Mouse (Mus musculus): Measurements from ENCODE around the gene Ifih1. TPM values are rescaled to one million over a fixed set of nuclear protein-coding genes. Genes with fewer than 3 reads are reported as not detected.

Ifih1 gene
- polyA plus RNA-seq, 1 experiment from 2014 or later, result 1.3 TPM

DNA sequence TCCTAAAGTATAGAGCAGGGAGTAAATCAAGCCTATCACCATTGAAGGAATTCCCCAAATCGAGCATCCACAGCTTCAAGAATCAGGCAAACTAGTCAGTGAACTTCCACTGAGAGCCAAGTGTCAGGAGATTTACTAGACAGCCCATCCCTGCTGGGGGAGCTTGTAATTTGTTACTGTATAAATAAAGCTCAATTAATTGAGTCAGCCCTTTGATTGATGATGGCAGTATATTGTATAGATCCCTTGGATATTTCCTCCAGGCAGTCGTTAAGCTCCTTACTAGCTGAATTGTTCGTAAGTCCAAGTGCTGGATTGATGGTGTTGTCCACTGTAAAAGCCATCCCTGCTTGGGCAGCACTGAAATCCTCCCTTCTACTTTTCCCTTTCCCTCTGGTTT, 23.8 kb upstream of the Ifih1 start:
- H3K27me3 ChIP-seq (ENCODE audit: control insufficient read depth, insufficient read depth, low read length), result no peaks in the 10 kb centered on the region
- 0 out of 2 replicates have a peak, but pooled peaks cover 4% of the 10 kb centered on the region for H3K36me3 ChIP-seq (ENCODE audit: control insufficient read depth, insufficient read depth, low read length)
- no peak overlapping the region for H3K27ac ChIP-seq (replicated peaks in 1 of 2; ENCODE audit: control insufficient read depth in 1 of 2, insufficient read depth in 1 of 2, low read depth in 2 of 2, low read length in 2 of 2)
- no peak overlapping the region for H3K4me2 ChIP-seq (ENCODE audit: low read length)
- ATAC-seq (ENCODE audit: insufficient number of reproducible peaks, insufficient read depth, low FRiP score, low read depth), result no peak
- WGBS, result 86% methylated on average over 3 of the region's 3 CpGs
- H3K9me3 ChIP-seq (ENCODE audit: control insufficient read depth, low read length), result no peaks in the 10 kb centered on the region
- H3K4me1 ChIP-seq (ENCODE audit: control insufficient read depth in 2 of 2, insufficient read depth in 2 of 2, low read length in 2 of 2), result 0 out of 4 replicates have a peak, but pooled peaks cover 0 to 2% of the 10 kb centered on the region in 2 experiments
- H3K9ac ChIP-seq (ENCODE audit: low read length), result no peak overlapping the region
- H3K4me3 ChIP-seq (ENCODE audit: control insufficient read depth in 1 of 2, insufficient read depth in 1 of 2, low read depth in 1 of 2, low read length in 2 of 2), result no peak overlapping the region

- 0 out of 2 replicates have a peak, but pooled peaks cover 4% of the 10 kb centered on the region for H3K36me3 ChIP-seq (ENCODE audit: control insufficient read depth, insufficient read depth, low read length)
- no peak overlapping the region for H3K27ac ChIP-seq (replicated peaks in 1 of 2; ENCODE audit: control insufficient read depth in 1 of 2, insufficient read depth in 1 of 2, low read depth in 2 of 2, low read length in 2 of 2)
- 45% methylated on average over 1 of the region's 1 CpGs for WGBS
- ATAC-seq (ENCODE audit: insufficient number of reproducible peaks, insufficient read depth, low FRiP score, low read depth), result no peak
- H3K27me3 ChIP-seq (ENCODE audit: control insufficient read depth, insufficient read depth, low read length), result no peaks in the 10 kb centered on the region
- H3K4me2 ChIP-seq (ENCODE audit: low read length), result peak overlapping the region; percentile 81
- no peak overlapping the region for H3K4me3 ChIP-seq (ENCODE audit: control insufficient read depth in 1 of 2, insufficient read depth in 1 of 2, low read depth in 1 of 2, low read length in 2 of 2)
- 0 out of 4 replicates have a peak, but pooled peaks cover 0 to 2% of the 10 kb centered on the region in 2 experiments for H3K4me1 ChIP-seq (ENCODE audit: control insufficient read depth in 2 of 2, insufficient read depth in 2 of 2, low read length in 2 of 2)
- H3K9me3 ChIP-seq (ENCODE audit: control insufficient read depth, low read length), result no peaks in the 10 kb centered on the region
- H3K9ac ChIP-seq (ENCODE audit: low read length), result no peak overlapping the region
Observed at GRCm38 (mm10) chr2:62665536-62665935, 19.5 kb upstream of the Ifih1 start.

DNA sequence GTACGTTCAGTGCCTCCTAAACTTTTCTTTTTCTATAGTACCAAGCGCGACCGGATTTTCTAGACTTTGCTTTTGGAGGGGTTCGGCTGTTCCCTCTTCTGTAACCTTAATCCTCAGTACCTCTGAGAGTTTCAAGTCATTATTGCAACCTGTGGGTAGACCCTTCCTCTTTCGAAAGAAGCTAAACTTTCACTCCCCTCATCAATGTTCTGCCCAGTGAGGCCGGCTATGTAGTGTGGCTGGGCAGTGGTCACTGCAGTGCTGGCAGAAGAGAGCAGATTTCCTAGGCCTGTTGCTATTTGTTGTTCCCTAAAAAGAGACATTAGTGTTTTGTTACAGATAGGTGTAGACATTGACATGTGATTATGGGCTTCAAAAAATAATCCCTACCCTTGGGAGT, 18.8 kb upstream of the Ifih1 start:
- Histone ChIP-seq H3K36me3 (ENCODE audit: control insufficient read depth, insufficient read depth, low read length) (no peaks in the 10 kb centered on the region), H3K4me2 (ENCODE audit: low read length) (peak overlapping the region; percentile 81), H3K27me3 (ENCODE audit: control insufficient read depth, insufficient read depth, low read length) (no peaks in the 10 kb centered on the region), H3K4me3 (ENCODE audit: control insufficient read depth in 1 of 2, insufficient read depth in 1 of 2, low read depth in 1 of 2, low read length in 2 of 2) (peak overlapping the region; percentile 31 to 68), H3K4me1 (ENCODE audit: control insufficient read depth in 2 of 2, insufficient read depth in 2 of 2, low read length in 2 of 2) (0 out of 4 replicates have a peak, but pooled peaks cover 0 to 2% of the 10 kb centered on the region in 2 experiments), H3K27ac (replicated peaks in 1 of 2; ENCODE audit: control insufficient read depth in 1 of 2, insufficient read depth in 1 of 2, low read depth in 2 of 2, low read length in 2 of 2) (0 out of 4 replicates have a peak overlapping the region, but pooled peaks of 1 of the 2 experiments have one; percentile 27), H3K9me3 (ENCODE audit: control insufficient read depth, low read length) (no peaks in the 10 kb centered on the region), H3K9ac (ENCODE audit: low read length) (peak overlapping the region; percentile 75)
- no peak for ATAC-seq (ENCODE audit: insufficient number of reproducible peaks, insufficient read depth, low FRiP score, low read depth)
- WGBS, result 56% methylated on average over 7 of the region's 7 CpGs

- 0 out of 4 replicates have a peak, but pooled peaks cover 0 to 2% of the 10 kb centered on the region in 2 experiments for H3K4me1 ChIP-seq (ENCODE audit: control insufficient read depth in 2 of 2, insufficient read depth in 2 of 2, low read length in 2 of 2)
- under 1% methylated on average over 43 of the region's 43 CpGs for WGBS
- no peaks in the 10 kb centered on the region for H3K36me3 ChIP-seq (ENCODE audit: control insufficient read depth, insufficient read depth, low read length)
- no peaks in the 10 kb centered on the region for H3K27me3 ChIP-seq (ENCODE audit: control insufficient read depth, insufficient read depth, low read length)
- H3K9ac ChIP-seq (ENCODE audit: low read length), result peak within 1 kb of the TSS; percentile 75
- peak within 1 kb of the TSS; percentile 81 for H3K4me2 ChIP-seq (ENCODE audit: low read length)
- no peaks in the 10 kb centered on the region for H3K9me3 ChIP-seq (ENCODE audit: control insufficient read depth, low read length)
- H3K4me3 ChIP-seq (ENCODE audit: control insufficient read depth in 1 of 2, insufficient read depth in 1 of 2, low read depth in 1 of 2, low read length in 2 of 2), result peak within 1 kb of the TSS; percentile 68 to 93
- peak; percentile 90 for ATAC-seq (ENCODE audit: insufficient number of reproducible peaks, insufficient read depth, low FRiP score, low read depth)
- 0 out of 4 replicates have a peak within 1 kb of the TSS, but pooled peaks of 1 of the 2 experiments have one; percentile 27 for H3K27ac ChIP-seq (replicated peaks in 1 of 2; ENCODE audit: control insufficient read depth in 1 of 2, insufficient read depth in 1 of 2, low read depth in 2 of 2, low read length in 2 of 2)
Observed at GRCm38 (mm10) chr2:62664135-62664670, 18.1 kb upstream of the Ifih1 start, which contains the start of gene Gca. Gca (plus strand) TSS chr2:62664285.

DNA sequence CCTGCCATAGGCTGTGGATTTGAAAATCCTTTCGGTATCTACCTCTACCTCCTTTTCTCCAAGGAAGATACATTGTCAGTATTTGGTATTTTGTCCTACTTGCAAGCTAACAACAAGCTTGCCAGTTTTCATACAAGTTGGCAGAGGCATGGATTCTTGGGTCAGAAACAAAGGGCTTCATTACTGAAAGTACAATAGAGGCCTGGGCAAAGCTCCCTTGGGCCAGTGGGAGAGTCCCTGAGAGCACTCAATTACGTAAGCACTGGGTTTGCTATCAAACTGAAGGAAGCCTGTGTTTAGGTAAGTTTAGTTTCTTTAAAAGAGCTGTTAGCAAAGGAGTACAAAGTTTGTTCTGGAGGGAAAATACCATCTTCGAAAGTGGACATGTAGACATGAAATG, 16.5 kb upstream of the Ifih1 start:
- 88% methylated on average over 3 of the region's 3 CpGs for WGBS

DNA sequence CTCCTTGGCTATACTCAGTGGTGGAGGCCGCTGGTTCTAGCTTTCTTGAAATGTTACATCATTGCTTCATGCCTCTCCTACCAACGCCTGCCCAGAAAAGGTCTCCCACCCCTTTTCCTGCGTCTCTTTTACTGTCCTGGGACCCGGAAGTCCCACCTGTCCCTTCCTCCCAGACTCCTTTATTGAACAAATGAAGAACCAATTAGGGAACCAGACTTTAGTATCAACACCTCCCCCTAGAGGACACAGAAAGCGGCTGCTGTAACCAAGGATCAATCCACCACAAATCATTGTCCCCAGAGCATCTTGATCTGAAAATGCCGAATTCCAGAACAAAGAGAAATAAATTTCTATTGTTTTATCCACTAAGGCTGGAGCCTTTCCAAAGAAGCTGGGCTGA, 14.5 kb upstream of the Ifih1 start:
- ATAC-seq (ENCODE audit: insufficient number of reproducible peaks, insufficient read depth, low FRiP score, low read depth), result no peak
- Histone ChIP-seq H3K4me3 (ENCODE audit: control insufficient read depth in 1 of 2, insufficient read depth in 1 of 2, low read depth in 1 of 2, low read length in 2 of 2) (no peak overlapping the region), H3K4me1 (ENCODE audit: control insufficient read depth in 2 of 2, insufficient read depth in 2 of 2, low read length in 2 of 2) (0 out of 4 replicates have a peak, but pooled peaks cover 0 to 1% of the 10 kb centered on the region in 2 experiments), H3K9me3 (ENCODE audit: control insufficient read depth, low read length) (no peaks in the 10 kb centered on the region), H3K4me2 (ENCODE audit: low read length) (no peak overlapping the region), H3K27me3 (ENCODE audit: control insufficient read depth, insufficient read depth, low read length) (no peaks in the 10 kb centered on the region), H3K36me3 (ENCODE audit: control insufficient read depth, insufficient read depth, low read length) (no peaks in the 10 kb centered on the region), H3K9ac (ENCODE audit: low read length) (no peak overlapping the region), H3K27ac (replicated peaks in 1 of 2; ENCODE audit: control insufficient read depth in 1 of 2, insufficient read depth in 1 of 2, low read depth in 2 of 2, low read length in 2 of 2) (no peak overlapping the region)
- 58% methylated on average over 6 of the region's 6 CpGs for WGBS

More for the DNA sequence above, 16.5 kb upstream of the Ifih1 start:
- no peak for ATAC-seq (ENCODE audit: insufficient number of reproducible peaks, insufficient read depth, low FRiP score, low read depth)
- Histone ChIP-seq H3K4me2 (ENCODE audit: low read length) (no peak overlapping the region), H3K9ac (ENCODE audit: low read length) (no peak overlapping the region), H3K36me3 (ENCODE audit: control insufficient read depth, insufficient read depth, low read length) (no peaks in the 10 kb centered on the region), H3K27me3 (ENCODE audit: control insufficient read depth, insufficient read depth, low read length) (no peaks in the 10 kb centered on the region), H3K4me3 (ENCODE audit: control insufficient read depth in 1 of 2, insufficient read depth in 1 of 2, low read depth in 1 of 2, low read length in 2 of 2) (no peak overlapping the region), H3K9me3 (ENCODE audit: control insufficient read depth, low read length) (no peaks in the 10 kb centered on the region), H3K27ac (replicated peaks in 1 of 2; ENCODE audit: control insufficient read depth in 1 of 2, insufficient read depth in 1 of 2, low read depth in 2 of 2, low read length in 2 of 2) (no peak overlapping the region), H3K4me1 (ENCODE audit: control insufficient read depth in 2 of 2, insufficient read depth in 2 of 2, low read length in 2 of 2) (0 out of 4 replicates have a peak, but pooled peaks cover 0 to 2% of the 10 kb centered on the region in 2 experiments)

GRCm38 (mm10) chr2:62656072-62656471, 10.0 kb upstream of the Ifih1 start:
- H3K4me1 ChIP-seq (ENCODE audit: control insufficient read depth in 2 of 2, insufficient read depth in 2 of 2, low read length in 2 of 2), result no peaks in the 10 kb centered on the region

More at GRCm38 (mm10) chr2:62656072-62656471, 10.0 kb upstream of the Ifih1 start:
- Histone ChIP-seq H3K9ac (ENCODE audit: low read length) (no peak overlapping the region), H3K9me3 (ENCODE audit: control insufficient read depth, low read length) (no peaks in the 10 kb centered on the region), H3K27ac (replicated peaks in 1 of 2; ENCODE audit: control insufficient read depth in 1 of 2, insufficient read depth in 1 of 2, low read depth in 2 of 2, low read length in 2 of 2) (no peak overlapping the region), H3K36me3 (ENCODE audit: control insufficient read depth, insufficient read depth, low read length) (no peaks in the 10 kb centered on the region), H3K4me2 (ENCODE audit: low read length) (no peak overlapping the region), H3K27me3 (ENCODE audit: control insufficient read depth, insufficient read depth, low read length) (no peaks in the 10 kb centered on the region), H3K4me3 (ENCODE audit: control insufficient read depth in 1 of 2, insufficient read depth in 1 of 2, low read depth in 1 of 2, low read length in 2 of 2) (no peak overlapping the region)
- no peak for ATAC-seq (ENCODE audit: insufficient number of reproducible peaks, insufficient read depth, low FRiP score, low read depth)
- WGBS, result 60% methylated on average over 1 of the region's 1 CpGs

All from heart, embryonic 14.5 days (tissue).